Mouse (Mus musculus) G1E-ER4 (cell line): ENCODE results near the gene Fam13a. TPM values are rescaled to one million over a fixed set of nuclear protein-coding genes. Genes with fewer than 3 reads are reported as not detected.

Experiments
- GATA1 ChIP-seq: IDR thresholded peaks from one replicate; pipeline ENCODE4 v1.8.0; 2012; ENCODE audit warnings: low read length, inconsistent platforms
- polyA plus RNA-seq: library from polyadenylated mRNA; stranded (reverse); fragments of >175 nt; gene quantifications from 2 replicates; pipeline ENCODE4 v1.2.3, GENCODE M21; 2012

Gene Fam13a
- not detected in 2 replicates for polyA plus RNA-seq

GRCm38 (mm10) chr6:59024164-59024724 lies at the start of gene Fam13a:
Gene Fam13a (minus strand): TSS chr6:59024549.
- TF ChIP-seq GATA1, result no peak

GRCm38 (mm10) chr6:59072096-59073060 lies 48.0 kb upstream of the Fam13a start:
- no peak for TF ChIP-seq GATA1

- TF ChIP-seq GATA1, result no peak
Measured at GRCm38 (mm10) chr6:59071691-59072090, 47.3 kb upstream of the Fam13a start.

- TF ChIP-seq GATA1, result no peak
Measured at GRCm38 (mm10) chr6:59068187-59068586, 43.8 kb upstream of the Fam13a start.

DNA sequence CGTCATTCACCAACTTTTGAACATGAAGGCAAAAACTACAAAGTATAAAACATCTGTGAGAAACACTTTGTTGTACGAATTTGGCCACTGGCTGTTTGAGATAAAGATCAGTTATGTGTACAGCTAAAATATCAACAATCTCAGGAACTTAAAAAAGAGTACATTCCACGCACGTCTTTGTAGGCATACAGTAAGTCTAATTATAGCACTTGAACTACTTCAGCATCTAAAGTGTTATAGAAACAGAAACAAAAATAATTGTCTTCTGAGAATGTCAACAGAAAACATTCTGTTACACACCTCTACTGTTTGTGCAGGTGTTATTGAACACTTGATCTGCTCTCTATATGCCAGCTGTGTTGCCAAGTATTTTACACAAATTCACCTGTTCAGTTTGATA lies 40.1 kb upstream of the Fam13a start:
- TF ChIP-seq GATA1, result no peak

- TF ChIP-seq GATA1, result no peak
Measured at GRCm38 (mm10) chr6:59053232-59053631, 28.9 kb upstream of the Fam13a start.

DNA sequence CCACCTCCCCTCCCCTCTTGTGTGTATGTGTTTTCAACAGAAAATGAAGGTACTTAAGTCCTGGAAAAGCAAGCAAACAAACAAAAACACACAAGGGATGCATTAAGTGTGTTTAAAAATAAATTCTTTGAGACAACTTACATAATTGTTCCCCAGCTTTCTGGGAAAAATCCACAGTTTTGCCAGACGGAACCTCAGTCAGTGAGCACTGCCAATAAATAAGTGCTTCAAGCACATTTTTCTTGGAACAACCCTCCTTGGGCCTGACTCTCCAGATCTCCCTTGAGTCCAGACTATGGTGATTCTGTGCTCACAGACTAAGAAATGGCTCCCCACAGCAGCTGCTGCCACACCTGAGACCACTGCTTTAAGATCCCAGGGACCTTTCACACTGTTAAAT lies 15.4 kb upstream of the Fam13a start:
- TF ChIP-seq GATA1, result no peak

GRCm38 (mm10) chr6:59032748-59033147 lies 8.4 kb upstream of the Fam13a start:
- TF ChIP-seq GATA1, result no peak

DNA sequence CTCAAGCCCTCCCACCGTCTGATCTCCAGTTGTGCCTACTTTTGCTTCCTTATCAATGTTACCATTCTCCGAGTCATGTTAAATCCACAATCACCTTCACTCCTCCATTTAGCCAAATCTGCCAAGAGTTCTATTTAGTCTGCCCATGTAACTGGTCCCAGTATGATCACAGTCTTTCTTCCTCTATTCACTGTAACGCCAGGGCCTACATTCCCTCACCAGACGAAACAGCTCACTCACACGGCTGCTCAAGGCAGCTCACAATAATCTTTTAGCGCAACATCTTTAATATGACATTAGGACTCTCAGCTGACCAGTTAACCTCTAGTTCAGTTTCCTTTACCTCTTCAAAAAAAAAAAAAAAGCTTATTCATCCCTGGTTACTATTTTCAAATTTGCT lies 7.2 kb upstream of the Fam13a start:
- no peak for TF ChIP-seq GATA1

- TF ChIP-seq GATA1, result no peak
Measured at GRCm38 (mm10) chr6:59030667-59031066, 6.3 kb upstream of the Fam13a start.

DNA sequence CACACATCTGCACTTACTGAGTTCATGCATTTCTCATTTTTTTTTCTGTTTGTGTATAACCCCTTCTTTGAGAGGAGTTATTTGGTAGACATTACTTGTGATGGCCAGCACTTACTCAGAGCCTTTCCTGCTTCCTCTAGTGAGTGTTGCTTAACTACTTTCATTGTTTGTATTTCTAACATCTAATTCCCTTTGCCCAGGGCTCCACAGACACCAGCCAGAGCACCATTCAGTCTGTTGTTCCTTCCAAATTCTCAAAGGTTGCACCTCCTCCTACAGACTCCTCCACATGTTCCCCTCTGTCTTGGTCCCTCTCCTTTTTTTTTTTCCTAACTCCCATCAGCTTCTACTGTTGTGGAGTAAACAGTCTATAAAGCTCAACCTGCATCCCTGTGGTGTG lies 5.7 kb upstream of the Fam13a start:
- no peak for TF ChIP-seq GATA1

DNA sequence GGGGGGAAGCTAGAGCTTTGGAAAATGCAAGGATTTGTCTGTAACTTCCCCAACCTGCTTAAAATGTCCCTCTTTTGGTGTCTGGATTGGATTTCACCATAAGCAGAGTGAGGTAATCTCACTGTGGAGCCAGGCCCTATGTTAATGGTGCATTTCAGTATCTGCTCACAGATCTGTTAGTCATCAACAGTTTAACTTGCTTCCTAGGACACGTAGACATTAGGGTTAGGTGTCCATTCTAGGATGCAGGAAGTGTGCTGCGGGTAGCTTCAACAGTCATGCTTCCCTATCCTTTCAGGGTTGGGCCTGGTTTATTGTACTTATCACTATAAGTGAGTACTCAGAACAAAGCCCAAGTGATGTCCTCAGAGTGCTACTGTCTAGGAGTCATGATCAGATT lies 4.5 kb upstream of the Fam13a start:
- no peak for TF ChIP-seq GATA1

- TF ChIP-seq GATA1, result no peak
Measured at GRCm38 (mm10) chr6:59024806-59025205, 457 bp upstream of the Fam13a start.

DNA sequence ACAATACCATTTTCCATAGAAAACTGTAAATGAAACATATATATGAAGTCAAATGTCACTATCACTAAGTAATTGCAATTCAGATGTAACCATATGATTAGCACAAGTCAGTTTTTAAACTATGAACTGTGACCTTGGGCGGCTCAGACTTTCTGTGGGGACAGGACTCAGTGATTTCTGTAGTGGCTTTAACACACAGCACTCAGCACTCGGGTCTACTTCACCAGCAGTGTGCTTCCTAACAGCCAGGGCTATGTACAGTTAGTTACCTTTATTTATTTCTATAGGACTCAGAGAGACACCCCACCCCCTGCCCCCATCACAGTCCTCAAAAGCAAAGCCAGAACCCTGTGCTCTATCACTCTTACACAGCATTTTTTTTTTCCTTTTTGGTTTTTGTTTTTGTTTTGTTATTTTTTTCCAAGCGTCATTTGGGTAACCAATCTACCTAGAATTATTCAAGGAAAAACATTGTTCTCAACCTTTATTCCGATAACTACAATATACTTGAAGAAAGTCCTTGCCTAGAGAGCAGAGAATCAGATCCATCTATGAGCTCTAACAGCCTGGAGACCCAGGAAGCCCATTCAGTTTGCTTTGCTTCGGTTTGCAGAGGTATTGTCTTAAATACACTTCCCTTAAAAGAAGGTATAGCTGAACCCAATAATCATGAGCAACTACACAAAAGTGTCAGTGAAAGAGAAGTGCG lies 740 bp downstream of the Fam13a start:
- no peak for TF ChIP-seq GATA1

GRCm38 (mm10) chr6:59022621-59023020 lies 1.7 kb downstream of the Fam13a start:
- no peak for TF ChIP-seq GATA1

DNA sequence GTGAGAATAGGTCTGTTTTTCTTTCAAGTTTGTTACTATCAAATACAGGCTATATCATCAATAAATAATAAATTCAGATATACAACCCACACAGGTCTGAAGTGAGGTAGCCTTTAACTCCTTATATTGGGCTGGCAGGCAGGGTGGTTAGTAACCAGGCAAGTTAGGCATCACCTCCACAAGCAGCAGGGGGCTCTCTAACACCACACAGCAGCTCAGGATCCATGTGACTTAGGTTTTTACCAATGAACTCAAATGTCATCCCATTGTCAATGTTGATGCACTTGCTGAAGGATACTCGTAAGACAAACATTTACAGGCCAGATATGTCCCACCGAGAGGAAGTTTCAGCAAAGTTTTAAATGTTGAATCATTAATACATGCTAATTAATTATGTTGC lies 4.0 kb downstream of the Fam13a start:
- no peak for TF ChIP-seq GATA1

- no peak for TF ChIP-seq GATA1
Measured at GRCm38 (mm10) chr6:59019847-59020246, 4.5 kb downstream of the Fam13a start.
